Mouse (Mus musculus): ENCODE data around the gene Slc25a30.
"Not testable (repeated sequence)": the region's sequence is repeated elsewhere in the genome, so short reads cannot be mapped to it uniquely, and the experiment has no call there.

Slc25a30 gene

GRCm38 (mm10) chr14:75790411-75790996, 3.7 kb upstream of the Slc25a30 start:
- no peak for DNase-seq

- DNase-seq, result no peak
Observed at GRCm38 (mm10) chr14:75789291-75789690, 2.5 kb upstream of the Slc25a30 start.

GRCm38 (mm10) chr14:75787794-75788175, 948 bp upstream of the Slc25a30 start:
- DNase-seq, result no peak

GRCm38 (mm10) chr14:75786424-75786867, 391 bp downstream of the Slc25a30 start:
- no peak for DNase-seq

GRCm38 (mm10) chr14:75779913-75780312, 6.9 kb downstream of the Slc25a30 start:
- no peak for DNase-seq

- no peak for DNase-seq
Observed at GRCm38 (mm10) chr14:75776637-75777036, 10.2 kb downstream of the Slc25a30 start.

GRCm38 (mm10) chr14:75773431-75773830, 13.4 kb downstream of the Slc25a30 start:
- DNase-seq, result no peak

GRCm38 (mm10) chr14:75772407-75772806, 14.4 kb downstream of the Slc25a30 start:
- DNase-seq, result not testable (repeated sequence)

- no peak for DNase-seq
Observed at GRCm38 (mm10) chr14:75771101-75771501, 15.7 kb downstream of the Slc25a30 start.

- no peak for DNase-seq
Observed at GRCm38 (mm10) chr14:75769334-75769733, 17.5 kb downstream of the Slc25a30 start.

- no peak for DNase-seq
Observed at GRCm38 (mm10) chr14:75768275-75768608, 18.6 kb downstream of the Slc25a30 start.

GRCm38 (mm10) chr14:75767492-75768274, 19.2 kb downstream of the Slc25a30 start:
- DNase-seq, result peak; percentile 71

- no peak for DNase-seq
Observed at GRCm38 (mm10) chr14:75761028-75761805, 25.6 kb downstream of the Slc25a30 start.

- DNase-seq, result no peak
Observed at GRCm38 (mm10) chr14:75758401-75758800, 28.4 kb downstream of the Slc25a30 start.

GRCm38 (mm10) chr14:75757821-75758220, 29.0 kb downstream of the Slc25a30 start:
- no peak for DNase-seq

GRCm38 (mm10) chr14:75756971-75757370, 29.9 kb downstream of the Slc25a30 start:
- DNase-seq, result no peak

GRCm38 (mm10) chr14:75753991-75754817, 32.6 kb downstream of the Slc25a30 start, which contains the start of gene Cog3:
TSS of gene Cog3 (minus strand) at chr14:75754517.
- DNase-seq, result peak; percentile 99

GRCm38 (mm10) chr14:75753206-75753605, 33.6 kb downstream of the Slc25a30 start:
- no peak for DNase-seq

- no peak for DNase-seq
Observed at GRCm38 (mm10) chr14:75751040-75751439, 35.8 kb downstream of the Slc25a30 start.

- DNase-seq, result no peak
Observed at GRCm38 (mm10) chr14:75749123-75749522, 37.7 kb downstream of the Slc25a30 start.

GRCm38 (mm10) chr14:75747960-75748359, 38.9 kb downstream of the Slc25a30 start:
- no peak for DNase-seq

GRCm38 (mm10) chr14:75741904-75742303, 44.9 kb downstream of the Slc25a30 start:
- DNase-seq, result no peak

- no peak for DNase-seq
Observed at GRCm38 (mm10) chr14:75735597-75735996, 51.2 kb downstream of the Slc25a30 start.
